Mouse (Mus musculus): ENCODE measurements around the gene Atp2b4. TPM values are rescaled to one million over a fixed set of nuclear protein-coding genes. Genes with fewer than 3 reads are reported as not detected.

The Atp2b4 gene
- 10 to 100 TPM; 32.1 to 71.7 (median 45.6) TPM for total RNA-seq (2022)

DNA sequence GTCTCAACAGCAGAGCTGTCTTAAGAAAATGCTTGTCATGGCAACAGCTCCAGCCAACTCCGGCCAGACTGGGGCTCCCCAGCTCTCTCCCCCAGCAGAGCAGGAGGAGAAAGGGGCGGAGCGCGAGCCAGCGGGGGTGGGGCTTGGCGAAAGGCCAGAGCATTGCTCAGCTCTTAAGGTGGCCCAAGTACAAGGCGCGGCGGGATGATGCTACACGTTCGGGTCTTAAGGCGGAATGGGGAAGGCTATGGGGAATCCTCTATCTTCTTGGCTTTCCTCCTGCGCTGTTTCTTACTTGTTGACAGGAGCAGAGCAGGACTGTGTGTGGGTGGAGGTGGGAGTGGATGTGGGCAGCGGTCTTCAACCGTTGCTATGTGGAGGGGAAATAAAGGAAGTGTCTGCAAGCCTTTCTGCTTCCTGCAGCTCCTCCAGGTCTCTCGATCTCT lies at the start of gene Atp2b4:
Atp2b4 (minus strand) TSS at position 94 of the 446 bp plus-strand sequence.
- peak; percentile 93 for DNase-seq

DNA sequence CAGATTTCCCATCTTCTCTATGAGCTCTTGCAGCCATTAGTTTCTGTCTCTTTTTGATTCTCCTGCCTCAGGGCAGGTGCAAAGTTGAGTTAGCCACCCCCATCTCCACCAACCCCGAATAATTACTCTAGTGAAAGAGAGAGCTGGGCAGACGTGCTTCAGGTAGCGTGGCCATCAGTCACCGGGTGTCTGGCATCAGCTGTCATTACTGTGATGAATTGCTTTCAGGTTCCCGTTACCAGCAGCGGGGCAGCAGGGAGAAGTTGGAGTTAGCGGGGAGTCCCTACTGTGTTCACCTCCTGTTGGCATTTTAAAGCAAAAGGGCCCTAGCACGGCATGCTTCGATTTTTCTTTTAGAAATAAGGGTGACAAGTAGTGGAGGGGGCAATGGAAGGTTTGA lies 43.9 kb upstream of the Atp2b4 start:
- no peak for DNase-seq

- DNase-seq: no peak
These were observed 43.1 kb upstream of the Atp2b4 start for GRCm38 (mm10) chr1:133843900-133844299.

DNA sequence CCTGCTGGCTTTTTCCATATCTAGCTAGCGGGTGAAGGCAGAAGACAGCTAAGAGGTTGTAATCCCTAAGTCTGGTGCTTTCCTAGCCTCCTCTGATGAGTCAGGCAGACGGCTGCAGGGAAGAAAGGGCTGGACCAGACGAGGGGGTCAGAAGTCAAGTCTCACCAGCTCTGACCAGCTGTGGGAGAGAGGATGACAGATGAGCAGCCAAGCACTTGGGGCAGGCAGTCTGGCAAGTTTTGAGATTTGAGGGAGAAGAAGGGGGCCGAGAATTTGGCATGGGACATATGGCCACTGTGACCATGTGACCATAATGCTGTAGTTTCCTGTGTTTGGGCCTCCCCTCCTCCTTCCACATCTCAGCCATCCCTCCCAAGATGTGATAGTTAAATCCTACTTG lies 42.5 kb upstream of the Atp2b4 start:
- DNase-seq: no peak

- DNase-seq: no peak
These were observed 41.4 kb upstream of the Atp2b4 start for GRCm38 (mm10) chr1:133842074-133842725.

DNA sequence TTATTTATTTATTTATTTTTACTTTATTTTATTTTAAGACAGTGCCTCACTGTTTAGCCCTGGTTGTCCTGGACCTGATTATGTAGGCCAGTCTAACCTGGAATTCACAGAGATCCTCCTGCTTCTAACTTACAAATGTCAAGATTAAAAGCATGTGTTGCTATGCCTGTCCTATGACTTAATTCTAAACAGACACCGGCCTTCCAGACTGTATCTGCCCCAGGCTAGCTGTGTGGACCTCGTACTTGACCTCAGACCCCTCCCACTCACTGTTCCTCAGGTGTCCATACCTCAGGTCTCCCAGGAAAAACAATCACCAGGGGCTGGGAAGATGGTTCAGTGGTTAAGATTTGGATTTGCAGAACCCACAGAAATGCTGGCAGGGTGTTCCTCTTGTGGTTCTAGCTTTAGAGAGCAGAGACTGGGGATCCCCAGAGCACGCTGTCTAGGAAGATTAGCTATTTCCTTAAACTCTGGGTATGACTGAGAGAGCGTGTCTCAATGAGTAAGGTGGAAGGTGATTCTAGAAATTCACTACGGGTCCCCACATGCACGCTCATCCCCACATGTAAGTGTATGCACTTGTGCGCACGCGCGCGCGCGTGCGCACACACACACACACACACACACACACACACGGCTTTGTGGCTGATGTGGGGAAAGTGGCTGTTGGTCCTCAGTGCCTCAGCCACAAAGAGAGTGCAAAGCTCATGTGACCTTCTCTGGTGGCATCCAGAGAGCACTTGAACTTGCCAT lies 40.5 kb upstream of the Atp2b4 start:
- no peak for DNase-seq

DNA sequence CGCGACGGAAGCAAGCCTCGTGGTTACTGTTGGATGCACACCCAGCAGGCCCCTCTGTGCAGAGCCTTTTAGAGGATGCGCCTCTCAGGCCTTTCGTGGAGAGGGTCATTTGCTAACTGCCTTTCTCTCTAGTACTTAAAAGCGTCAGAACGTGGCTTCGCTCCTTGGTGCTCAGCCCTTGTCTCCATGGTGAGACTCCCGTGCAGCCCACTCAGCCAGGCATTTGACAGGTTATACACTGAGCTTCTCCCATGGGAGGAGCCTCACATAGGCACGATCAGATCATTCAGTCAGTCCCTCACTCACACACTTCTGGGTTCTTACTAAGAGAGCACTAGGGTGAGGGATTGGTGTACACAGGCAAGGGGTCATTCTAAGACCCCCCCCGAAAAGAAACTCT lies 39.7 kb upstream of the Atp2b4 start:
- no peak for DNase-seq

DNA sequence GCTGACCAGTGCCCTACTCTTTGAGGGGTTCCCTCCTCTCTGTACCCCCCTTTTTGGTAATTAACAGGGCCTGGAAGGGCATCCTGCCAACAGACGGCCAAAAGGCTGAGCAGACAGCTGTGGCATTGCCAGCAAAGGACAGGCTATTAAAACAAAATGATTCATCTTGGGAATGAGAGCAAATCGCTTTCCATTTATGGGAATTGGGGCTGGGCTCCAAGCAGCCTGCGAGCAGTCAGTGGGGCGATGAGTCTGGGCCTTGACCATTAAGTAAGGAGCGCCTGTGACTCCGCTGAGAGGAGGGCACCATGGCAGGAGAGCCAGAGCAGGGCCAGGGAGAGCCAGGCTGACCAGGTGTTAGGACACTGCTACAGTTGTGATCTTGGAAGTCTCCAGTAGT lies 33.5 kb upstream of the Atp2b4 start:
- DNase-seq: peak; percentile 77

GRCm38 (mm10) chr1:133832781-133833180 lies 31.9 kb upstream of the Atp2b4 start:
- DNase-seq: no peak

GRCm38 (mm10) chr1:133826193-133826592 lies 25.4 kb upstream of the Atp2b4 start:
- no peak for DNase-seq

DNA sequence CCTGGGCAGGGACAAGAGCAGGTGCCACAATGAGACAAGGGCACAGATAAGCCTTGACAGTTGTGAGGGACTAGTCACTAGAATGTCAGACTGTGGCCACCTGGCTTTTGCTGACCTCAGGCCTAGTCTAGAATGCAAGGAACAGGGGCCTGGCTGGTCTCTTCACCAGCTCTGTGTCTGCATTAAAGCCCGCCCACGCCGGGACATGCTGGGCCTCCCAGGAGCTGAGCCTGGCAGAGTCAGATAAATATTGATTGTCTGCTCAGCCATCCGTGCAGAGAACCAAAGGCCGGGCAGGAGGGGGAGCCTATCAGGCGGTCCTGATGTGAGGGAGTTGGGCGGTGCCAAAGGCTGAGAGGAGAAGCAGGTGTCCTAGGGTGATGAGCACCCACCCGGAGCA lies 24.7 kb upstream of the Atp2b4 start:
- DNase-seq: peak; percentile 17

- DNase-seq: no peak
These were observed 24.3 kb upstream of the Atp2b4 start for GRCm38 (mm10) chr1:133825140-133825539.

DNA sequence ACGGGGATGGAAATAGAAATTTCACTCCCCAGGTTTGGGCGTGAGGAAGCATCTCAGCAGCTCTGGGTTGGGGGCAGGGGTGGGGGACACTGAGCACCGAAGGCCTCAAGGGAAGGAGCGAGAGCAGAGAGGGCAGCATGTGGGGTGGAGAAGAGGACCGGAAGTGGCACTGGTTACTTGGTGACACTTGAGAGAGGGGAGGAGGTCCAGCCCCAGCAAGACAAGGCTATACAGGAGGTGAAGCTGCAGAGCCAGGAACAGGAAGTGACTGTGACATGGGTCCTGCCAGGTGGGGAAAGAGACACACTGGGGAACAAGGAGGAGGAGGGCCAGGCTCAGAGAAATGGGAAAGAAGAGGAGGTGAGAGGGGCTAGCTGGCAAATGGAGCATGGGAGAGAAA lies 20.3 kb upstream of the Atp2b4 start:
- no peak for DNase-seq

GRCm38 (mm10) chr1:133820100-133820499 lies 19.3 kb upstream of the Atp2b4 start:
- no peak for DNase-seq

DNA sequence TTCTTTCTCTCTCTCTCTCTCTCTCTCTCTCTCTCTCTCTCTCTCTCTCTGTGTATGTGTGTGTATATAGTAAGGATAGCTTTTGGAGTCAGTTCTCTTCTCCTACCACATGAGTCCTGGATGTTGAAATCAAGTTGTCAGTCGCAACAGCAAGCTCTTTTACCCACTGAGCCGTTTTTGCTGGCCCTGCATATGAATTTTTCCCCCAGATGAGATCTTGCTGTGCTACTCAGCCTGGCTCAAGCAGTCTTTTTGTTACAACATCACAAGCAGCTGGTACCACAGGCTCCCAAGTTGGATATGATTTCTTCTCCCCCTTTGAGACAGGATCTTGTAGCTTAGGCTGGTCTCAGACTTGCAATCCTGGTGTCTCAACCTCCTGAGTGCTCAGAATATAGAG lies 17.7 kb upstream of the Atp2b4 start:
- DNase-seq: no peak

DNA sequence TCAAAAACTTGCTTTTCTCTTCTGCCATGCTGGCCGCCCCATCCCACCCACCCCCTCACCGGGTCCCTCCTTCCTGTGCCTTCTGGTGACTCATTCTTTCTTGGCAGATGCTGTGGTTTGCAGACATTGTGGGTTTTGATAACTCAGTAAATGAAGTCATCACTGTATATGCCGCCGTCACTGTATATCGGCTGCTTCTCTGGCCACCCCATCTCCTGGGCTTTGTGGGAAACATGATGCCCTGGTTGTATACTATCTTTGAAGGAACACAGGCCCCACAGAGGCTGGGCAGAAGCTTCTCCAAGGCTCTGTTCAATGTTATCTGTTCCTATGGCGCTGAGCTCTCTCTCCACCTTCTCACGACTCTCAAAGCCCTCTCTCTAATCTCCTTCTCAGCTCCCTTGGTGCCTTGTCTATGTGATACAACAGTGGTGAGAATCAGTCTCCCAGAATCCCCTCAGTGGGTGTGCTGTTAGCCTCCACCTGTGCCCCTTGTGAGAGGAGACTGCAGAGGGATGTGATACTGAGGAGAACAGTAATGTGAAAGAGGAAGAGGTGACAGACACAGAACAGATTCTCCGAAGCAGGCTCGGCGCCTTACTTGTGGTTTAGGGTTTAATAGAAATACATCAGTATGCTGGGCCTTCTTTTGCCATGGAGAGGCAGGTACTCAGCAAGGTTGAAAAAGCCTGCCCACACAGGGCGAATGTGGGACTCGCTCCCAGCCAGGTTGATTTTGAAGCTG lies 15.1 kb upstream of the Atp2b4 start:
- DNase-seq: no peak

DNA sequence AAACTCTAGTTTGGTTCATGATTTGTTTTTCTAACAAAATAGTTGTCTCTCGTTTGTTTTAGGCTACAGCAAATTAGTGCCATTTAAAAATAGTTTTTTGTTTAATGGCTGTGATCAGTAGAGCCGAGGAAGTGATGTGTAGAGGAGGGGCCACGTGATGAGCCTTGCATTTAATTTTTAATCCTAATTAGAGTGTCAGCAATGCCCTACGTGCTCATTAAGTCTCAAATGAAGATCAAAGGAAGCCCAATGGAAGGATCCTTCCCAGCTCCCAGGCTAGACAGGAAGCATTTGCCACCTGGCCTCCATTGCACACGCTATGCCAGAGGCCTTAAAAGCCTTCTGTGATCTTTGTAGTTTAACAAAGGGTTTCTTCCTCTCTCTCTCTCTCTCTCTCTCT lies 8.5 kb upstream of the Atp2b4 start:
- DNase-seq: no peak

DNA sequence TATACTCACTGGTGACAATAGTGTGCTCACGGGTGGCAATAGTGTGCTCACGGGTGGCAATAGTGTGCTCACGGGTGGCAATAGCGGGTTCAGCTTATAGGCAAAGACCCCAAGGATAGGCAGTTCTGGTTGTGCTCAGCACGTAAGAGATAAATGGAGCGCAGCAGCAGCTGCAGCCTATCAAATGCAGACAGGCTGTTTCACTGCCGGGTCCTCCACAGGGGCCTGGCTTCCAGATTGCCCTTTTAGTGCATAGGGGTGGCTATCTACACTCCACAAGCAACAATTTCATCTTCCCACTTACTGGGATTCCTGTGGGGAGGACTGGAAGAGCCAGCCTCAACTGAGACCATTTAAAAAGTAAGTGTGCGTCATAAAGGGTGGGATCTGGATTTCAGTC lies 7.2 kb upstream of the Atp2b4 start:
- DNase-seq: no peak

DNA sequence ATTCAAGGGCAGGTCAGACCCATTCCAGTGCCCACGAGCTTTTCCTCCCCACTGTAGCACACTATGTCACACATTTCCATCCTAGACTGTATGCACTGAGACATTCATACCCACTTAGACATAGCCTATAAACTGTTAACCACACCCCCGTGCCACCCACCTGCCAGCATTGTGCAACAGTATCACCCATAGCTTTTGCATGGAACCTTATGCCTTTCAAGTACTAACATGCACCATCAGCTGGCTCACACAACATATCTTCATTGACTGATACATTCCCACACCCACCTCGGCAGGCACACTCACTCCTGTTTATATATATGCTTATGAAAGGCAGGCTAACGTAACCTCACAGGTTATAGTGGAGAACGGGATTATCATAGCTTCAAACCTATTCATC lies 902 bp upstream of the Atp2b4 start:
- DNase-seq: no peak

GRCm38 (mm10) chr1:133800512-133800911 lies 329 bp downstream of the Atp2b4 start:
- DNase-seq: no peak

GRCm38 (mm10) chr1:133799686-133800445 lies 975 bp downstream of the Atp2b4 start:
- no peak for DNase-seq

GRCm38 (mm10) chr1:133798821-133799415 lies 1.9 kb downstream of the Atp2b4 start:
- DNase-seq: no peak
